Mouse (Mus musculus) cerebellum, adult 18-20 months (tissue): ENCODE data around the gene B4galnt2.
A peak's percentile ranks its signal among the peaks of the same experiment; 100 is the strongest.
"Not testable (repeated sequence)": the region's sequence is repeated elsewhere in the genome, so short reads cannot be mapped to it uniquely, and the experiment has no call there.

ENCODE experiments used
- DNase-seq, 2 experiments: peaks; one replicate each; pipeline ENCODE4 v3.0.0; 2021

B4galnt2 gene

GRCm38 (mm10) chr11:95896446-95897179 lies 18.1 kb downstream of the B4galnt2 start:
- no peak for DNase-seq

- no peak for DNase-seq
These were observed 24.1 kb downstream of the B4galnt2 start for GRCm38 (mm10) chr11:95890462-95891051.

GRCm38 (mm10) chr11:95879861-95880260 lies 34.8 kb downstream of the B4galnt2 start:
- not testable (repeated sequence) for DNase-seq

GRCm38 (mm10) chr11:95876296-95876695 lies 38.4 kb downstream of the B4galnt2 start:
- peak; percentile 47 to 61 for DNase-seq

GRCm38 (mm10) chr11:95875804-95876203 lies 38.9 kb downstream of the B4galnt2 start:
- DNase-seq, result no peak

GRCm38 (mm10) chr11:95869918-95870470 lies 44.7 kb downstream of the B4galnt2 start:
- no peak for DNase-seq

- no peak for DNase-seq
These were observed 45.2 kb downstream of the B4galnt2 start for GRCm38 (mm10) chr11:95869442-95869841.

GRCm38 (mm10) chr11:95861397-95861796 lies 53.3 kb downstream of the B4galnt2 start:
- no peak for DNase-seq

- DNase-seq, result no peak
These were observed 54.6 kb downstream of the B4galnt2 start for GRCm38 (mm10) chr11:95860071-95860490.

- DNase-seq, result peak in 1 of 2 experiments; percentile 69
These were observed 55.2 kb downstream of the B4galnt2 start for GRCm38 (mm10) chr11:95859468-95859855.

- DNase-seq, result peak; percentile 95 to 98
These were observed 55.9 kb downstream of the B4galnt2 start for GRCm38 (mm10) chr11:95858528-95859467.

GRCm38 (mm10) chr11:95857716-95858527 lies 56.8 kb downstream of the B4galnt2 start:
- DNase-seq, result peak in 1 of 2 experiments; percentile 28

GRCm38 (mm10) chr11:95857306-95857705 lies 57.4 kb downstream of the B4galnt2 start:
- peak; percentile 53 to 75 for DNase-seq

- peak; percentile 70 to 73 for DNase-seq
These were observed 61.0 kb downstream of the B4galnt2 start for GRCm38 (mm10) chr11:95853684-95854083.

- no peak for DNase-seq
These were observed 63.8 kb downstream of the B4galnt2 start for GRCm38 (mm10) chr11:95850898-95851297.

- no peak for DNase-seq
These were observed 69.8 kb downstream of the B4galnt2 start for GRCm38 (mm10) chr11:95844935-95845334.

GRCm38 (mm10) chr11:95843421-95843950 lies 71.2 kb downstream of the B4galnt2 start:
- no peak for DNase-seq

GRCm38 (mm10) chr11:95842953-95843352 lies 71.7 kb downstream of the B4galnt2 start:
- no peak for DNase-seq

- no peak for DNase-seq
These were observed 72.5 kb downstream of the B4galnt2 start, which contains the start of gene Abi3 for GRCm38 (mm10) chr11:95842074-95842681. Gene Abi3, minus strand, starts transcription at chr11:95842476.

GRCm38 (mm10) chr11:95841498-95841830 lies 73.2 kb downstream of the B4galnt2 start:
- no peak for DNase-seq
